Mouse (Mus musculus) E14TG2a.4 (cell line): ENCODE measurements around the gene Apoa1.

Experiments used
- CTCF ChIP-seq: conservative IDR thresholded peaks from 2 replicates; pipeline ENCODE4 v1.5.1; 2014; ENCODE audit warnings: low read length
- NANOG ChIP-seq: IDR thresholded peaks from 2 replicates; pipeline ENCODE4 v1.6.1; 2014; ENCODE audit warnings: borderline replicate concordance, low read length, mixed read lengths

GRCm38 (mm10) chr9:46238850-46239249 lies 10.5 kb downstream of the Apoa1 start:
- TF ChIP-seq CTCF (no peak), NANOG (no peak)
